Mouse (Mus musculus) adrenal gland, adult 2 months (tissue): Measurements from ENCODE around the gene Polr2a. TPM values are rescaled to one million over a fixed set of nuclear protein-coding genes. Genes with fewer than 3 reads are reported as not detected.

Source experiments
- polyA plus RNA-seq: library from polyadenylated mRNA; depleted of rRNA; stranded (reverse); fragments of >200 nt; gene quantifications from 2 replicates; pipeline ENCODE4 v1.2.3, GENCODE M21; 2012; rRNA removed
- total RNA-seq, 2 experiments: library from RNA; stranded (reverse); gene quantifications; 2 replicates each; pipeline ENCODE4 v1.2.3; 2021

The Polr2a gene
- total and polyA plus RNA-seq, 3 experiments: 38.3 to 77.9 (median 71.4) TPM

Other genes with a start within 250 kb of the Polr2a start
Only the 30 nearest of the 43 such genes appear.
- gene Atp1b2, start 152.7 kb downstream of the Polr2a start, total RNA-seq: 10 to 100 TPM; 34.9 to 40.2 TPM
- gene Atp1b2, start 152.7 kb downstream of the Polr2a start, polyA plus RNA-seq: 28.3 and 31.5 TPM in 2 replicates
- gene Shbg, start 140.7 kb downstream of the Polr2a start, total RNA-seq: not detected
- gene Shbg, start 140.7 kb downstream of the Polr2a start, polyA plus RNA-seq: not detected in 2 replicates
- 10 to 100 TPM in 1 of 2 experiments, 1 to 10 TPM in 1; 6.1 to 11.9 TPM for gene Sat2, start 136.6 kb downstream of the Polr2a start, total RNA-seq
- 2.1 and 3.2 TPM in 2 replicates for gene Sat2, start 136.6 kb downstream of the Polr2a start, polyA plus RNA-seq
- gene Fxr2, start 125.6 kb downstream of the Polr2a start, total RNA-seq: 100 to 1,000 TPM in 1 of 2 experiments, 10 to 100 TPM in 1; 69.6 to 105 TPM
- gene Fxr2, start 125.6 kb downstream of the Polr2a start, polyA plus RNA-seq: 69.8 and 81.6 TPM in 2 replicates
- gene Sox15, start 103.3 kb downstream of the Polr2a start, total RNA-seq: not detected
- gene Sox15, start 103.3 kb downstream of the Polr2a start, polyA plus RNA-seq: 0.24 TPM in 1 of 2 replicates, not detected in the other
- 100 to 1,000 TPM; 109 to 127 TPM for gene Mpdu1, start 96.0 kb downstream of the Polr2a start, total RNA-seq
- 179 and 196 TPM in 2 replicates for gene Mpdu1, start 96.0 kb downstream of the Polr2a start, polyA plus RNA-seq
- 10 to 100 TPM; 16.8 to 53.0 TPM for gene Cd68, start 92.5 kb downstream of the Polr2a start, total RNA-seq
- 24.5 and 36.9 TPM in 2 replicates for gene Cd68, start 92.5 kb downstream of the Polr2a start, polyA plus RNA-seq
- 100 to 1,000 TPM; 509 to 543 TPM for gene Eif4a1, start 86.2 kb downstream of the Polr2a start, total RNA-seq
- 85.0 and 144 TPM in 2 replicates for gene Eif4a1, start 86.2 kb downstream of the Polr2a start, polyA plus RNA-seq
- gene Senp3, start 76.6 kb downstream of the Polr2a start, total RNA-seq: 10 to 100 TPM; 65.5 to 75.5 TPM
- 34.3 and 37.5 TPM in 2 replicates for gene Senp3, start 76.6 kb downstream of the Polr2a start, polyA plus RNA-seq
- 1 to 10 TPM; 1.6 to 2.4 TPM for gene Tnfsf13, start 72.9 kb downstream of the Polr2a start, total RNA-seq
- gene Tnfsf13, start 72.9 kb downstream of the Polr2a start, polyA plus RNA-seq: 2.2 and 2.4 TPM in 2 replicates
- 10 to 100 TPM; 19.8 to 37.1 TPM for gene Tnfsf12, start 62.8 kb downstream of the Polr2a start, total RNA-seq
- 44.7 and 57.4 TPM in 2 replicates for gene Tnfsf12, start 62.8 kb downstream of the Polr2a start, polyA plus RNA-seq
- gene Tnfsfm13, start 62.5 kb downstream of the Polr2a start, total RNA-seq: 1 to 10 TPM; 3.1 to 7.0 TPM
- gene Tnfsfm13, start 62.5 kb downstream of the Polr2a start, polyA plus RNA-seq: 12.7 and 18.9 TPM in 2 replicates
- not detected for gene Slc35g3, start 3.3 kb upstream of the Polr2a start, total RNA-seq
- gene Slc35g3, start 3.3 kb upstream of the Polr2a start, polyA plus RNA-seq: not detected in 2 replicates
- 10 to 100 TPM; 47.3 to 74.8 TPM for gene Zbtb4, start 7.3 kb upstream of the Polr2a start, total RNA-seq
- 66.0 and 73.6 TPM in 2 replicates for gene Zbtb4, start 7.3 kb upstream of the Polr2a start, polyA plus RNA-seq
- gene Chrnb1, start 37.3 kb upstream of the Polr2a start, total RNA-seq: 1 to 10 TPM; 1.7 to 3.1 TPM
- 2.7 and 3.0 TPM in 2 replicates for gene Chrnb1, start 37.3 kb upstream of the Polr2a start, polyA plus RNA-seq
- 10 to 100 TPM in 1 of 2 experiments, 1 to 10 TPM in 1; 4.6 to 12.8 TPM for gene Fgf11, start 43.2 kb upstream of the Polr2a start, total RNA-seq
- 6.0 and 13.4 TPM in 2 replicates for gene Fgf11, start 43.2 kb upstream of the Polr2a start, polyA plus RNA-seq
- gene Tmem102, start 47.0 kb upstream of the Polr2a start, total RNA-seq: 1 to 10 TPM in 1 of 2 experiments, under 1 TPM in 1; 0.23 to 1.1 TPM
- gene Tmem102, start 47.0 kb upstream of the Polr2a start, polyA plus RNA-seq: 0.81 and 0.94 TPM in 2 replicates
- gene Gm39566, start 56.7 kb upstream of the Polr2a start, total RNA-seq: not detected
- not detected in 2 replicates for gene Gm39566, start 56.7 kb upstream of the Polr2a start, polyA plus RNA-seq
- not detected for gene Spem2, start 59.8 kb upstream of the Polr2a start, total RNA-seq
- gene Spem2, start 59.8 kb upstream of the Polr2a start, polyA plus RNA-seq: 0.09 TPM in 1 of 2 replicates, not detected in the other
- gene Spem1, start 63.5 kb upstream of the Polr2a start, total RNA-seq: not detected
- not detected in 2 replicates for gene Spem1, start 63.5 kb upstream of the Polr2a start, polyA plus RNA-seq
- gene Nlgn2, start 79.1 kb upstream of the Polr2a start, total RNA-seq: 10 to 100 TPM; 14.6 to 21.8 TPM
- gene Nlgn2, start 79.1 kb upstream of the Polr2a start, polyA plus RNA-seq: 55.0 and 58.6 TPM in 2 replicates
- gene Tmem256, start 79.9 kb upstream of the Polr2a start, total RNA-seq: 100 to 1,000 TPM; 139 to 173 TPM
- gene Tmem256, start 79.9 kb upstream of the Polr2a start, polyA plus RNA-seq: 116 and 160 TPM in 2 replicates
- gene Plscr3, start 87.7 kb upstream of the Polr2a start, total RNA-seq: 10 to 100 TPM; 50.8 to 53.5 TPM
- 224 and 230 TPM in 2 replicates for gene Plscr3, start 87.7 kb upstream of the Polr2a start, polyA plus RNA-seq
- under 1 TPM in 1 of 2 experiments, not detected in 1; 0.38 TPM for gene Tnk1, start 100.1 kb upstream of the Polr2a start, total RNA-seq
- gene Tnk1, start 100.1 kb upstream of the Polr2a start, polyA plus RNA-seq: 0.17 and 0.91 TPM in 2 replicates
- gene Tmem95, start 119.4 kb upstream of the Polr2a start, total RNA-seq: not detected
- gene Tmem95, start 119.4 kb upstream of the Polr2a start, polyA plus RNA-seq: not detected in 2 replicates
- 1 to 10 TPM; 3.2 to 5.7 TPM for gene Kctd11, start 122.8 kb upstream of the Polr2a start, total RNA-seq
- 4.1 and 4.9 TPM in 2 replicates for gene Kctd11, start 122.8 kb upstream of the Polr2a start, polyA plus RNA-seq
- under 1 TPM; 0.46 to 0.69 TPM for gene Acap1, start 136.9 kb upstream of the Polr2a start, total RNA-seq
- gene Acap1, start 136.9 kb upstream of the Polr2a start, polyA plus RNA-seq: 0.71 and 1.0 TPM in 2 replicates
- under 1 TPM; 0.66 to 0.86 TPM for gene 2810408A11Rik, start 142.3 kb upstream of the Polr2a start, total RNA-seq
- 0.18 and 0.74 TPM in 2 replicates for gene 2810408A11Rik, start 142.3 kb upstream of the Polr2a start, polyA plus RNA-seq
- 10 to 100 TPM; 40.6 to 44.2 TPM for gene Neurl4, start 142.4 kb upstream of the Polr2a start, total RNA-seq
- gene Neurl4, start 142.4 kb upstream of the Polr2a start, polyA plus RNA-seq: 38.6 and 47.6 TPM in 2 replicates
- 10 to 100 TPM; 44.7 to 61.8 TPM for gene Gps2, start 155.3 kb upstream of the Polr2a start, total RNA-seq
- 130 and 148 TPM in 2 replicates for gene Gps2, start 155.3 kb upstream of the Polr2a start, polyA plus RNA-seq